Mouse (Mus musculus): ENCODE data around the gene Rtl8b. TPM values are rescaled to one million over a fixed set of nuclear protein-coding genes. Genes with fewer than 3 reads are reported as not detected.
A peak's percentile ranks its signal among the peaks of the same experiment; 100 is the strongest.
"Not testable (repeated sequence)": the region's sequence is repeated elsewhere in the genome, so short reads cannot be mapped to it uniquely, and the experiment has no call there.

Gene Rtl8b
- polyA plus RNA-seq, 1 experiment from 2014 or later: 4.7 TPM

DNA sequence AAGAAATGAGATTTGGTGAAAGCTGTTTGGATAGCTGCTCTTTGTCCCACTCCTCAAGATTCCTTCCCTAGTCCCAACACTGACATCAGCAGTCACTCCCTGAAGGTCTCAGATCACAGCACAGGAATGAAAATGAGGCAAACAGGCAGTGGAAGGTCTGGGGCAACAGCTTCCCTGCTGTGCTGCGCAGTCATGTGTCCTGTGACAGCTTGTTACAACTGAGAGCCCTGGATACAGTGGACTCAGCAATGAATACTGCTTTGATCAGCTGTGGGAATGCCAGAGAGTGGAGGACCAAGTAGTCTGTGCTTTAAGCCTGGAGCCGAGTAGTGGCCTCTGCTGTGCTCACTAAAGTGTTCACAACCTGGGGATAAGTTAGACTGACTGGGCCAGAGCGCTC is 12.4 kb upstream of the Rtl8b start:
- H3K9me3 ChIP-seq (replicated peaks; ENCODE audit: control insufficient read depth, low read length); H3K27ac ChIP-seq (ENCODE audit: low read length); H3K4me3 ChIP-seq (ENCODE audit: low read depth, low read length); H3K27me3 ChIP-seq (ENCODE audit: control insufficient read depth, insufficient read depth, low read depth, low read length); H3K4me1 ChIP-seq (ENCODE audit: control insufficient read depth, low read depth, low read length); H3K36me3 ChIP-seq (ENCODE audit: control insufficient read depth, insufficient read depth); H3K9ac ChIP-seq (ENCODE audit: low read depth, low read length); ATAC-seq (ENCODE audit: low read depth); H3K4me2 ChIP-seq (ENCODE audit: low read depth, low read length): not testable (repeated sequence)
- 66% methylated on average over 2 of the region's 3 CpGs for WGBS (ENCODE audit: insufficient replicate concordance)

DNA sequence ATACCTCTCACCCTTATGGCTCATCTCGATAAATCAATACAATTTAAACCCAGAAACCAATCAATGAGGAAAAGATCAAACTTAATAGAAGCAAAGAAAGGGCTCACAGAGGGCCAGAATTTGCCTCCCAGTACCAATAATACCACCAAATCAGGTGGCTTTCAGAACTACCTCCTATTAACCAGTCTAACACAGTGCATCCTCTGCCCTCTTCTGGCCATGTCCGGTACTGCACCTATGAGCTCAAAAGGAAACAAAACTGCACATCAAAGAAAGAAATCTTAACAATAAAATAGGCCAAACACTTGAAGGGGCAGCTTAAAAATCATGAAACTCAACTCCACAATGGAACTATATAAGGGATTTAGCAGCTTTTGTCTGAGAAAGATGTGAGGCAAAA is 6.7 kb upstream of the Rtl8b start:
- ATAC-seq (ENCODE audit: low read depth); H3K27ac ChIP-seq (ENCODE audit: low read length); H3K27me3 ChIP-seq (ENCODE audit: control insufficient read depth, insufficient read depth, low read depth, low read length); H3K4me2 ChIP-seq (ENCODE audit: low read depth, low read length); H3K9me3 ChIP-seq (replicated peaks; ENCODE audit: control insufficient read depth, low read length); H3K9ac ChIP-seq (ENCODE audit: low read depth, low read length); H3K36me3 ChIP-seq (ENCODE audit: control insufficient read depth, insufficient read depth); H3K4me1 ChIP-seq (ENCODE audit: control insufficient read depth, low read depth, low read length); H3K4me3 ChIP-seq (ENCODE audit: low read depth, low read length): not testable (repeated sequence)
- WGBS (ENCODE audit: insufficient replicate concordance): 0% methylated on average over 1 of the region's 2 CpGs

DNA sequence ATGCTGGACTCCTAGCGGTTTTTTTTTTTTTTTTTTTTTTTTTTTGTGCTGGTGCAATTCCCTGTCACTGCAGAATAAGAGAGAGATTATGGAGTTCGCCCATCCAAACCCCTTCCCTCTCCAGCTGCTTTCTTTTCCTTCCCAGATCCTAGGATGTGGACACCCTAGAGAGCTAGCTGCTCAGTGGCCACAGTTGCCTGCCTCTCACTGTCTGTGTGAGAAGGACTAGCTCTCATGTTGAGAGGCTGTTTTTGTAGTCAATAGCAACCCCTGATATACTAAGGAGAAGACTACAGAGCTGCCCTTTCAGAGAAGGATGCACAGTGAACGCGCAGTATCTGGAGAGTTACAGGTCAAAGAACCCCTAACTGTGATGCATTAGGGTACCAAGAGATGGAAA is 488 bp upstream of the Rtl8b start:
- H3K36me3 ChIP-seq (ENCODE audit: control insufficient read depth, insufficient read depth); H3K9ac ChIP-seq (ENCODE audit: low read depth, low read length); H3K4me1 ChIP-seq (ENCODE audit: control insufficient read depth, low read depth, low read length); H3K9me3 ChIP-seq (replicated peaks; ENCODE audit: control insufficient read depth, low read length); H3K27ac ChIP-seq (ENCODE audit: low read length); ATAC-seq (ENCODE audit: low read depth); H3K27me3 ChIP-seq (ENCODE audit: control insufficient read depth, insufficient read depth, low read depth, low read length): not testable (repeated sequence)
- H3K4me2 ChIP-seq (ENCODE audit: low read depth, low read length): peak overlapping the region; percentile 31
- H3K4me3 ChIP-seq (ENCODE audit: low read depth, low read length): peak overlapping the region; percentile 32
- 28% methylated on average over 4 of the region's 4 CpGs for WGBS (ENCODE audit: insufficient replicate concordance)

DNA sequence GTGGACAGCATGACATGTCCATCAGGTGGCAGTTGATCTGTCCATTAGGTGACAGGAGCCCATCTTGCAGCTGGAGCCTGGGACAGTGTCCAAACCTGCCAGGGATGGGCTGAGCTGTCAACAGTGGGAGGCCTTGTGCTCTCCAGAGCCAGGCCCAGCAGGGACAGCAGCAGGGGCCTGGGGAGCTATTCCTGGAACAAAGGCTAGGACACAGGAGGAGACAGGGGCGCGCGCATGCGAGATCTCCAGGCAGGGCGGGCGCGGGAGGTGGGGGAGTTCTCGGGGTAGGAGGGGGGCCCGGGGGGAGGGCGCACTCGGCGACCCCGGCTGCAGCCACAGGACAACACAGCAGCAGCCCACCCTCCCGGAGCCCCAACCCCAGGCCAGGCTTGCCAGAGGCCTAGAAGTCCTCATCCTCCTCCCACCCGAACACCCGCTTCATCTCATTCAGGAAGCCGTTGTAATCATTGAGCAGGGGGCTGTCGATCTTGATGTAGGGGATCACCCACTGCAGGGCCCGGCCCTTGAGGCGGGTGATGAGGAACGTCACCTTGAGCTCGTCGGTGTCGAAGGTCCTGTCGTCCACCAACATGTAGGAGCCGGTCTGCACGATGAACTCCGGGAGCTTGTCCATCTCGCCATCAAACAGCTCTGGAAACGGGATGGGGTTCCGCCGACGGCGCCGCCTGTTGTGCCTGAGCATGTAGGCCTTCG is 494 bp downstream of the Rtl8b start:
- 0 out of 2 replicates have a peak, but pooled peaks have one; percentile 7 for ATAC-seq (ENCODE audit: low read depth)

GRCm38 (mm10) chrX:53652917-53653316 is 17.3 kb downstream of the Rtl8b start:
- H3K4me1 ChIP-seq (ENCODE audit: control insufficient read depth, low read depth, low read length); H3K4me2 ChIP-seq (ENCODE audit: low read depth, low read length); H3K27me3 ChIP-seq (ENCODE audit: control insufficient read depth, insufficient read depth, low read depth, low read length); H3K27ac ChIP-seq (ENCODE audit: low read length); H3K9ac ChIP-seq (ENCODE audit: low read depth, low read length); ATAC-seq (ENCODE audit: low read depth); H3K9me3 ChIP-seq (replicated peaks; ENCODE audit: control insufficient read depth, low read length); H3K36me3 ChIP-seq (ENCODE audit: control insufficient read depth, insufficient read depth); H3K4me3 ChIP-seq (ENCODE audit: low read depth, low read length): not testable (repeated sequence)
- WGBS (ENCODE audit: insufficient replicate concordance): 32% methylated on average over 4 of the region's 4 CpGs

More for the DNA sequence above, 494 bp downstream of the Rtl8b start:
- H3K4me1 ChIP-seq (ENCODE audit: control insufficient read depth, low read depth, low read length); H3K9me3 ChIP-seq (replicated peaks; ENCODE audit: control insufficient read depth, low read length); H3K9ac ChIP-seq (ENCODE audit: low read depth, low read length); H3K27ac ChIP-seq (ENCODE audit: low read length); H3K36me3 ChIP-seq (ENCODE audit: control insufficient read depth, insufficient read depth); H3K27me3 ChIP-seq (ENCODE audit: control insufficient read depth, insufficient read depth, low read depth, low read length): not testable (repeated sequence)
- Histone ChIP-seq H3K4me3 (ENCODE audit: low read depth, low read length) (peak overlapping the region; percentile 32), H3K4me2 (ENCODE audit: low read depth, low read length) (peak overlapping the region; percentile 31; the same call in 1 of the 2 replicates)
- WGBS (ENCODE audit: insufficient replicate concordance): no CpG with 5 or more reads among the region's 36 CpGs

DNA sequence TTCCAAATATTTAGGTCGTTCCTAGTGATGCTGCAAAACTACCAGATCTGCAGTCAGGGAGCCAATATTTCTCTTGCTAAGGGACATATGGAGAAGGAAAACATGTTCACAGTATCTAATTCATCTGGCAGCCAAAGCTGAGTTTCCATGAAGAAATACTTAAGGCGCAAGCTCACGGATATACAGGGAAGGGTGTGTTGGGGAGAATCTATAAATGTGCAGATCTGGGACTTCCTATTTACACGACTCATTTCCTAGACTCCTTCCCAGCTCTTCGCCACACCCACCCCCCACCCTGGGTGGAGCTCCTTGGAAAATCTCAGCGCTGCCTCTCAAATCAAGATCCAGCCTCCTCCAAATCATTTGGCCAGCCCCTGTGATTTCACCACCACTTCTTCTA is 24.3 kb downstream of the Rtl8b start:
- no peaks in the 10 kb centered on the region for H3K27me3 ChIP-seq (ENCODE audit: control insufficient read depth, insufficient read depth, low read depth, low read length)
- ATAC-seq (ENCODE audit: low read depth): no peak
- H3K36me3 ChIP-seq (ENCODE audit: control insufficient read depth, insufficient read depth): no peaks in the 10 kb centered on the region
- no peak overlapping the region for H3K9ac ChIP-seq (ENCODE audit: low read depth, low read length)
- no peak overlapping the region for H3K4me2 ChIP-seq (ENCODE audit: low read depth, low read length)
- H3K4me3 ChIP-seq (ENCODE audit: low read depth, low read length): no peak overlapping the region
- WGBS (ENCODE audit: insufficient replicate concordance): 57% methylated on average over 6 of the region's 6 CpGs
- no peaks in the 10 kb centered on the region for H3K9me3 ChIP-seq (replicated peaks; ENCODE audit: control insufficient read depth, low read length)
- no peak overlapping the region for H3K27ac ChIP-seq (ENCODE audit: low read length)
- H3K4me1 ChIP-seq (ENCODE audit: control insufficient read depth, low read depth, low read length): no peaks in the 10 kb centered on the region

- peak within 1 kb of the TSS; percentile 37 for H3K4me2 ChIP-seq (ENCODE audit: low read depth, low read length)
- not testable (repeated sequence) for H3K9ac ChIP-seq (ENCODE audit: low read depth, low read length); H3K36me3 ChIP-seq (ENCODE audit: control insufficient read depth, insufficient read depth); H3K27ac ChIP-seq (ENCODE audit: low read length); H3K27me3 ChIP-seq (ENCODE audit: control insufficient read depth, insufficient read depth, low read depth, low read length); H3K9me3 ChIP-seq (replicated peaks; ENCODE audit: control insufficient read depth, low read length); H3K4me1 ChIP-seq (ENCODE audit: control insufficient read depth, low read depth, low read length)
- H3K4me3 ChIP-seq (ENCODE audit: low read depth, low read length): peak within 1 kb of the TSS; percentile 38
- 18% methylated on average over 9 of the region's 50 CpGs for WGBS (ENCODE audit: insufficient replicate concordance)
- ATAC-seq (ENCODE audit: low read depth): peak; percentile 70
Observed at GRCm38 (mm10) chrX:53642980-53643961, 26.9 kb downstream of the Rtl8b start, which contains the start of gene Rtl8a. Rtl8a (minus strand) TSS chrX:53643682.

DNA sequence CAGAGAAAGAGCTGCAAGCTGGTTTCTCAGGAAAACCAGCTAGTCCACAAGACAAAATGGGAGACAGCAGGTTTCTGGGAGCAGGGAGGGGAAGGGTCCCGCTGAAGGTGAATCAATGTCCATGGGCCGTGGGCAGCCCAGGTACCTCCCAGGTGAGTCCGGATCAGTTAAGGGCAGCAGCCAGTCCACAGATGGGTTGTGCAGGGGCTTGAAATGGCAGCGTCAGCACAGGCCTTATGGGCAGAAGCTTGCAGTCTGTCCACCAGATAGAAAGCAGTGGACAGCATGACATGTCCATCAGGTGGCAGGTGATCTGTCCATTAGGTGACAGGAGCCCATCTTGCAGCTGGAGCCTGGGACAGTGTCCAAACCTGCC is 27.6 kb downstream of the Rtl8b start:
- H3K9ac ChIP-seq (ENCODE audit: low read depth, low read length); H3K27me3 ChIP-seq (ENCODE audit: control insufficient read depth, insufficient read depth, low read depth, low read length); H3K9me3 ChIP-seq (replicated peaks; ENCODE audit: control insufficient read depth, low read length); H3K4me3 ChIP-seq (ENCODE audit: low read depth, low read length); H3K36me3 ChIP-seq (ENCODE audit: control insufficient read depth, insufficient read depth); H3K4me1 ChIP-seq (ENCODE audit: control insufficient read depth, low read depth, low read length); H3K4me2 ChIP-seq (ENCODE audit: low read depth, low read length); ATAC-seq (ENCODE audit: low read depth); H3K27ac ChIP-seq (ENCODE audit: low read length): not testable (repeated sequence)
- 50% methylated on average over 2 of the region's 4 CpGs for WGBS (ENCODE audit: insufficient replicate concordance)

DNA sequence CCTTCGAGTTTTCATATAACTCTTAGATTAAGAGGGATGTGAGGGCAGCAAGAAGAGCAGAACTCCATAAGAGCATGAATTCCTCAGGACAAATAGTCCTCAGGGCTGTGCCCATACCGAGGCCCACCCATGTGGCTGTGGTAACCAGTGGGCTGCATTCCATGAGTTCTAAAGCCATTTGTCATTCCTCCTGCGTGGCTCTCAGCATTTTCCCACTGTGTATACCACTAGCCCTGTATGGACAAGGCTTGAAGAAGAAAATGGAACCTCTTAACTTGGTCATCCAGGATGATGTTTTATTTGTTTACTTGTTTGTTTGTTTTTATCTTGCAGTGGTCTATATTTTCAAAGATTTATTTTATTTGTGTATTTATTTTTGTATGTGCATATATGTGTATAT is 32.1 kb downstream of the Rtl8b start:
- H3K4me3 ChIP-seq (ENCODE audit: low read depth, low read length); H3K27me3 ChIP-seq (ENCODE audit: control insufficient read depth, insufficient read depth, low read depth, low read length); H3K4me1 ChIP-seq (ENCODE audit: control insufficient read depth, low read depth, low read length); H3K27ac ChIP-seq (ENCODE audit: low read length); H3K9ac ChIP-seq (ENCODE audit: low read depth, low read length); H3K9me3 ChIP-seq (replicated peaks; ENCODE audit: control insufficient read depth, low read length); H3K36me3 ChIP-seq (ENCODE audit: control insufficient read depth, insufficient read depth); H3K4me2 ChIP-seq (ENCODE audit: low read depth, low read length); ATAC-seq (ENCODE audit: low read depth): not testable (repeated sequence)
- 28% methylated on average over 3 of the region's 3 CpGs for WGBS (ENCODE audit: insufficient replicate concordance)

Measured in liver, embryonic 16.5 days (tissue).